Mouse (Mus musculus) lung, embryonic 14.5 days (tissue): ENCODE measurements around the gene Mindy1. TPM values are rescaled to one million over a fixed set of nuclear protein-coding genes. Genes with fewer than 3 reads are reported as not detected.
A peak's percentile ranks its signal among the peaks of the same experiment; 100 is the strongest.

ENCODE experiments used
- ATAC-seq: fragments of 200-750 bp; cut with Nextera tagmentation; 2 replicates; pipeline ENCODE4 v1.8.0; 2017; ENCODE audit warnings: mild to moderate bottlenecking, moderate TSS enrichment, moderate library complexity; ENCODE audit not compliant: insufficient read depth
- DNase-seq: peaks from one replicate; pipeline ENCODE4 v3.0.0-alpha.2; 2015
- H3K27ac ChIP-seq: fragments of 300-500 bp; sonication (generic); 2 replicates; pipeline ENCODE4 v1.5.1; 2014; ENCODE audit warnings: low read depth, mild to moderate bottlenecking, moderate library complexity
- H3K27me3 ChIP-seq: fragments of 300-500 bp; sonication (generic); 2 replicates; pipeline ENCODE4 v1.6.1; 2014; ENCODE audit warnings: low read length, control low read depth; ENCODE audit not compliant: insufficient read depth
- H3K36me3 ChIP-seq: fragments of 300-500 bp; sonication (generic); 2 replicates; pipeline ENCODE4 v1.6.1; 2014; ENCODE audit warnings: control low read depth; ENCODE audit not compliant: insufficient read depth
- H3K4me1 ChIP-seq: fragments of 300-500 bp; sonication (generic); 2 replicates; pipeline ENCODE4 v1.6.1; 2014; ENCODE audit warnings: antibody characterized with exemption, control low read depth; ENCODE audit not compliant: insufficient read depth
- H3K4me2 ChIP-seq: fragments of 300-500 bp; sonication (generic); 2 replicates; pipeline ENCODE4 v1.6.1; 2014; ENCODE audit warnings: mild to moderate bottlenecking
- H3K4me3 ChIP-seq: fragments of 300-500 bp; sonication (generic); 2 replicates; pipeline ENCODE4 v1.5.1; 2014; ENCODE audit warnings: low read depth, low read length
- H3K9ac ChIP-seq: fragments of 300-500 bp; sonication (generic); 2 replicates; pipeline ENCODE4 v1.6.1; 2014
- H3K9me3 ChIP-seq: fragments of 300-500 bp; sonication (generic); 2 replicates; pipeline ENCODE4 v1.6.1; 2016; ENCODE audit warnings: low read depth, low read length, control low read depth
- CTCF ChIP-seq: IDR thresholded peaks from 2 replicates; pipeline ENCODE4 v1.5.1; 2016; ENCODE audit warnings: antibody characterized with exemption, low read depth
- WGBS: fragments of 180-500 bp; shearing (Covaris S2); extraction: QIAGEN DNeasy Blood & Tissue Kit; methylation state at CpG from one replicate; pipeline ENCODE4 v1.1.7; 2014; 5-methylcytosine and 5-hydroxymethylcytosine counted together
- polyA plus RNA-seq: library from polyadenylated mRNA; unstranded; fragments of >200 nt; fragmentation: Nextera tagmentation; extraction: Ambion mirVana; gene quantifications from 2 replicates; pipeline ENCODE4 v1.2.1, GENCODE M21; 2014

Mindy1 gene
- polyA plus RNA-seq, 1 experiment from 2014 or later = 40.0 TPM

DNA sequence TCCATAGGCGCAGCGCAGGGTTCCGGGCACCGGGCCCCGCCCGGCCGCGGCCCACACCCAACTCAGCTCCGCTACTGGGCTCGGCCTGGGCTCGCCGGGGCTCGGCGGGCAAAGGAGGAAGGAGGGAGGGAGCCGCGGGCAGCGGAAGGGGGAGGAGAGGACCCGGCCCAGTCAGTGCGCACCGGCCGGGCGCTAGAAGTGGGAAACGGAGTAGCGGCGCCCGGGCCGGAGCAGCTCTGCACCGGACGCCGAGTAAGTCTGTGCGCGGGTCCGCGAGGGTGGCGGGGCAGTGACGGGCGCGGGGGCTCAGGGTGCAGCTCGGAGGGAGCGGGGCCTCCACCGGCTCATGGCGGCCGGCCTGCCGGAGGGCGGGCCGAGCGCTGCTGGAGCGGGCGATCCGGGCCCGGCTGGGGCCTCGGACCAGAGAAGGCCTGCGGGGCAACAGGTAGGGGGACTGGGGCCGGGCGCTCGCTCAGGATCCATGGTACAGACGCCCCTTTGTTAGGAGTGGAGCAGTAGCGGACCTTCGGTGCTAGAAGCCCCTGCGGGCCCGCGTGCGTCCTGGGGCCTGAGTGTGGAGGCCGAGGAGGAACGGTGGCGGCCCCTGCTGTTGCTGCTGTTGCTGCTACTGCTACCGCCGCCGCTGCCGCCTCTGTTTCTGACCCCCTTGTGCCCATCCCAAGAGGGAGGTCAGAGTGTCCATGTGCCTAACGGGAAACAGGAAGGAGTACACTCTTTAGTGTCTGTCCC, 34.1 kb downstream of the Mindy1 start:
- Histone ChIP-seq H3K9ac (peak overlapping the region; percentile 99), H3K4me3 (peak overlapping the region; percentile 94), H3K27ac (peak overlapping the region; percentile 90), H3K4me1 (peaks cover 20% of the 10 kb centered on the region; the same call in 1 of the 2 replicates), H3K4me2 (peak overlapping the region; percentile 92), H3K9me3 (no peaks in the 10 kb centered on the region), H3K27me3 (no peaks in the 10 kb centered on the region), H3K36me3 (peaks cover 9% of the 10 kb centered on the region)
- WGBS = under 1% methylated on average over 69 of the region's 71 CpGs
- peak; percentile 65 for TF ChIP-seq CTCF
- ATAC-seq = peak; percentile 94
- peak; percentile 94 for DNase-seq

DNA sequence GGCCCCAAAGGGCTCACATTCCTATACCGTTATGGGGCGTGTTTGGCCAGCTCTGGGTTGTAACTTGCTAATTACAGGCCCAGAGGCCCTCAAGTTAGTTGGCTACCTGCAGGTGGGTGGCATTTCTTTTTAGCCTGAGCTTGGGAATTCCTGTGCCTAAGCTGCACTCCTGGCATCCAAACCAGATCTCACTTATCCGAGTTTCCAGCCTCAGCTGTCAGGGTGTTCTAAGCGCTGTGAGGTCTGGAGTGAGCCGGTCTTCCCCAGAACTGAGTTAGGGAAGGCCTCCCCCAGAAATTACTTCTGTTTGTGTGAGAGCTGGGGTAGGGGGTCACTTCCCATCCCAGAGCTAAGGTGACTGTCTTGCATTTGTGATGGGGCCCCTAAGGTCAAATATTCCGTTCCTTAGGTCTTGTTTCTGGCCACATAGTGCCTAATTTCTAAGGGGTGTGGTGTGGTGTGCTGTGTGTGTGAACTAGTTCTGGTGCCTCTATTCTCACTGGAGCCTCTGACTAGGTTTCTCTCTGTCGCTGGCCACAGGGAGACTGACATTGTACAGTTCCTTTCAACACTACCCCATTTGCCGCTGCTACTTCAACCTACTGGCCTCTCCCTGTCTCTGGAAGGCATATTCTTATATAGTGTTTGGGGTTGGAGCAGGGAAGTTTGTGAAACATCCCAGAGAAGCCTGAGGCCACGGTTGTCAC, 34.9 kb downstream of the Mindy1 start:
- no peak for TF ChIP-seq CTCF
- ATAC-seq (no peak), DNase-seq (no peak)
- H3K36me3 ChIP-seq = peaks cover 16% of the 10 kb centered on the region
- peak overlapping the region; percentile 99 for H3K9ac ChIP-seq
- H3K9me3 ChIP-seq = no peaks in the 10 kb centered on the region
- H3K27ac ChIP-seq = peak overlapping the region; percentile 90
- H3K4me2 ChIP-seq = peak overlapping the region; percentile 92
- peaks cover 20% of the 10 kb centered on the region; the same call in 1 of the 2 replicates for H3K4me1 ChIP-seq
- H3K27me3 ChIP-seq = no peaks in the 10 kb centered on the region
- H3K4me3 ChIP-seq = peak overlapping the region; percentile 94
- WGBS = 10% methylated on average over 9 of the region's 9 CpGs

DNA sequence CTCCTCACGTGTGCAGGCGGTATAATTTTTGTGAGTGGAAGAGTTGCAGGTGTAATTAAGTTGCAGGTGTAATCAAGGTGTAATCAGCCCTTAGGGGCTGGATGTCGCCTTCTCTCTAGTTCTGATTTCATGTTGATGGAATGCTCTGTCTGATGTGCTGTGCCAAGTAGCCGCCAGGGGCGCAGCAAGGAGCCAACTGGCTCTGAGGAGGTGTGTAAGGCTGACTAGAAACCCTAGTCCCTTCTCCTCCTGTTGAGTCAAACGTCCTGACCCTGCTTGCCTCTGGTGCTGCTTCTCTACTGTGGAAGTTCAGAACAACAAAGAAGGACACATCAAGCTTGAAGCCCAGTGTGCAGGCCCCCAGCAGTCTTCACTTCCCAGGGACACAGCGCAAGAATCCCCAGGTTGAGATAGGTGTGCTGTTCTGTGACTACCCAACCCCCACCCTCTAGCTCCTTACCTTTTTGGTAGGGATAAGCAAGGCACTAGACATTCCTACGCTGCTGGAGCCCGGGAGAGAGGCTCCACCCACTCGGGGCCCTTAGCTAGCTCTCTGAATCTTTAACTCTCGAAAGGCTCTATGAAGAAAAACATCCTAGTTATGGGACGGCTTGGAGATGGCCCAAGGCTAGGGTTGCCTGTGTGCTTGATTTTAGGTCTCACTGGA, 36.4 kb downstream of the Mindy1 start:
- DNase-seq (peak; percentile 81), ATAC-seq (peak; percentile 42; the same call in 1 of the 2 replicates)
- Histone ChIP-seq H3K9ac (peak overlapping the region; percentile 0; the same call in 1 of the 2 replicates), H3K4me3 (peak overlapping the region; percentile 12; the same call in 1 of the 2 replicates), H3K27ac (peak overlapping the region; percentile 85), H3K4me2 (peak overlapping the region; percentile 92), H3K36me3 (peaks cover 32% of the 10 kb centered on the region), H3K9me3 (no peaks in the 10 kb centered on the region), H3K4me1 (peaks cover 20% of the 10 kb centered on the region; the same call in 1 of the 2 replicates), H3K27me3 (no peaks in the 10 kb centered on the region)
- TF ChIP-seq CTCF = peak; percentile 84
- 12% methylated on average over 12 of the region's 12 CpGs for WGBS

- Histone ChIP-seq H3K27ac (peak overlapping the region; percentile 85), H3K4me2 (peak overlapping the region; percentile 92), H3K9me3 (no peaks in the 10 kb centered on the region), H3K36me3 (peaks cover 42% of the 10 kb centered on the region), H3K4me3 (no peak overlapping the region), H3K4me1 (peaks cover 20% of the 10 kb centered on the region; the same call in 1 of the 2 replicates), H3K9ac (no peak overlapping the region), H3K27me3 (no peaks in the 10 kb centered on the region)
- ATAC-seq (no peak), DNase-seq (peak; percentile 69)
- TF ChIP-seq CTCF = no peak
- 35% methylated on average over 6 of the region's 6 CpGs for WGBS
Observed at GRCm38 (mm10) chr3:95318548-95318947, 37.4 kb downstream of the Mindy1 start.

DNA sequence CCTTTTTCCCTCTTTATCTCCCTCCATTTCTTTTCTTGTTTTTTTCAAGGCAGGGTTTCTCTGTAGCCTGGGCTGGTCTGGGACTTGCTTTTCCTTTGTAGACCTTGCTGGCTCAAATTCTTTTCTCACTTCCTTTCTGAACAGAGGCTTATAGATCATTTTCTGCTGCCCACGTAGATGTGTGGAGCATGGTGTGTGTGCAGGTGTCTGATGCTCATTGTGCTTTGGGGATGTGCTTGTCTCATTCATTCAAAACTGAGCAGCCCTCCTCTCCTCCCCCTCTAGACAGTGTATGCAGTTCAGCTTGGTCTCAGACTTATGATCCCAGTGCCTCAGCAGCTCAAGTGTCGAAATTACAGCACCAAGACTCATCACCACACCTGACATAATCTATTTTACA, 38.0 kb downstream of the Mindy1 start:
- Histone ChIP-seq H3K27ac (peak overlapping the region; percentile 85), H3K27me3 (no peaks in the 10 kb centered on the region), H3K9ac (peak overlapping the region; percentile 13; the same call in 1 of the 2 replicates), H3K4me1 (peaks cover 20% of the 10 kb centered on the region; the same call in 1 of the 2 replicates), H3K4me2 (peak overlapping the region; percentile 40), H3K9me3 (no peaks in the 10 kb centered on the region), H3K36me3 (peaks cover 47% of the 10 kb centered on the region), H3K4me3 (no peak overlapping the region)
- TF ChIP-seq CTCF = no peak
- no peak for ATAC-seq
- no peak for DNase-seq
- WGBS = 54% methylated on average over 2 of the region's 2 CpGs

- H3K4me1 ChIP-seq = peaks cover 20% of the 10 kb centered on the region; the same call in 1 of the 2 replicates
- H3K9ac ChIP-seq = no peak overlapping the region
- DNase-seq (no peak), ATAC-seq (no peak)
- peaks cover 56% of the 10 kb centered on the region for H3K36me3 ChIP-seq
- H3K4me2 ChIP-seq = no peak overlapping the region
- H3K27ac ChIP-seq = no peak overlapping the region
- TF ChIP-seq CTCF = no peak
- no peaks in the 10 kb centered on the region for H3K27me3 ChIP-seq
- H3K9me3 ChIP-seq = no peaks in the 10 kb centered on the region
- WGBS = 61% methylated on average over 12 of the region's 12 CpGs
- no peak overlapping the region for H3K4me3 ChIP-seq
Observed at GRCm38 (mm10) chr3:95319701-95320625, 38.8 kb downstream of the Mindy1 start.
